Mouse (Mus musculus): ENCODE results near the gene Sox6. TPM values are rescaled to one million over a fixed set of nuclear protein-coding genes. Genes with fewer than 3 reads are reported as not detected.

Sox6 gene
- polyA plus RNA-seq, 1 experiment from 2014 or later: 37.1 TPM

DNA sequence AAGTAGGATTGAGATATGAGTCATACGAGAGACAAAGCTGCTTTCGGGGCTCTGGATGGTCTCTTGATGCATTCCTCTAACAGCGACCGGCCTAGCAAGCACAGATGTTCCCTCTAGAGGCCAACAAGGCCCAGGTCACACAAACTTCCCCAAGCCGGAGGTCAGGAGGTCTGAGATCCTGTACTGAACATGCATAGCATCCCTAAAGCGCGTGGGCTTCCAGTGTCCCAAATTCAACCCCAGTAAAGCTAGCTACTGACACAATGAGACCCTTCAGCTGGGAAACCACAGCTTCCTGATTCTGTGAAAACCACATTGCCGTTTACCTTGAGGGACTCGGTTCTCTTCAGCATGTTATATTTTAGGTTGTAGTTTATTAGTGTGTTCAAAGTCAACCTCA lies 499.6 kb downstream of the Sox6 start:
- Histone ChIP-seq H3K9me3 (ENCODE audit: control insufficient read depth, low read length) (no peaks in the 10 kb centered on the region), H3K36me3 (ENCODE audit: control insufficient read depth, insufficient read depth, low read length) (no peaks in the 10 kb centered on the region), H3K4me1 (replicated peaks; ENCODE audit: control insufficient read depth, insufficient read depth, low read length) (no peaks in the 10 kb centered on the region), H3K4me2 (no peak overlapping the region), H3K9ac (ENCODE audit: low read depth, low read length) (no peak overlapping the region), H3K27ac (ENCODE audit: low read depth, low read length) (no peak overlapping the region), H3K4me3 (ENCODE audit: low read depth, low read length) (no peak overlapping the region), H3K27me3 (replicated peaks; ENCODE audit: control insufficient read depth, insufficient read depth, low read length) (no peaks in the 10 kb centered on the region)
- DNase-seq (ENCODE audit: low spot score) (no peak), ATAC-seq (replicated peaks; ENCODE audit: low FRiP score) (no peak)
- WGBS: 46% methylated on average over 9 of the region's 9 CpGs

DNA sequence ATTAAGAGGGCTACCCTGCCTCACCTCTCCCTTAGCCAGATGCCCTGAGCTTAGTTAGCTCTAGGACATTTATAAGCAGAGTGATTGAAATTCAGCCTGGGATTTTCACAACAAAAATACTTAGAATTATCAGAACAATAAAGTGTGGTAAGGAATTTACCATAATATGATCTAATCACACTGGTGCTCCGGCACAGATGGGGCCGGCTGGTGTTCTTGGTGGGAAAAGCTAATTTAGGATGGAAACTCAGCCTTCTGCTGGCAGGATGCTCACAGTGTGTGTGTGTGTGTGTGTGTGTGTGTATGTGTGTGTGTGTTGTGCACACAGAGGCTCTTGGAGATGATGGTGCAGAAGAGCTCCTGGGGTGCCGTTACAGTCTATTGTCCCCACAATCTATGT lies 501.0 kb downstream of the Sox6 start:
- no peak overlapping the region for H3K4me3 ChIP-seq (ENCODE audit: low read depth, low read length)
- 91% methylated on average over 3 of the region's 3 CpGs for WGBS
- no peak for DNase-seq (ENCODE audit: low spot score)
- H3K9me3 ChIP-seq (ENCODE audit: control insufficient read depth, low read length): no peaks in the 10 kb centered on the region
- no peak for ATAC-seq (replicated peaks; ENCODE audit: low FRiP score)
- no peak overlapping the region for H3K9ac ChIP-seq (ENCODE audit: low read depth, low read length)
- H3K27ac ChIP-seq (ENCODE audit: low read depth, low read length): no peak overlapping the region
- H3K27me3 ChIP-seq (replicated peaks; ENCODE audit: control insufficient read depth, insufficient read depth, low read length): no peaks in the 10 kb centered on the region
- no peaks in the 10 kb centered on the region for H3K36me3 ChIP-seq (ENCODE audit: control insufficient read depth, insufficient read depth, low read length)
- no peak overlapping the region for H3K4me2 ChIP-seq
- H3K4me1 ChIP-seq (replicated peaks; ENCODE audit: control insufficient read depth, insufficient read depth, low read length): no peaks in the 10 kb centered on the region

DNA sequence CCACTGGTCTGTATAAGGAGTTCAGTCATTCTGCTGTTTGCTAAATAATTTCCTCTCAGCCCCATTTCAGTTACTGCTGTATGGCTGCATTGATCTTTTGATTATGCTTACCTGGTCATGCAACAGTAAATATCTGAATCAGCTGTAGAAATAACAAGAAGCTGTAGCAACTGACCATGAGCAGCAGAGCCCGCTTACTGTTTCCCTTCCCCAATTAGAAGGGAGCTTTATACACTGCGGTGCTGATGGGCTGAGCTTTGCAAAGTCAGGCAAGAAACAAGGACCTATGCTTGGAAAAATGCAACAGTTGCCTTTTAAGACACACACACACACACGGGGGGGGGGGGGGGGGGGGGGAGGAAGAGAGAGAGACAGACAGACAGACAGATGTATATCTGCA lies 502.1 kb downstream of the Sox6 start:
- H3K9me3 ChIP-seq (ENCODE audit: control insufficient read depth, low read length): no peaks in the 10 kb centered on the region
- no peak overlapping the region for H3K4me3 ChIP-seq (ENCODE audit: low read depth, low read length)
- no peaks in the 10 kb centered on the region for H3K4me1 ChIP-seq (replicated peaks; ENCODE audit: control insufficient read depth, insufficient read depth, low read length)
- DNase-seq (ENCODE audit: low spot score): no peak
- no peaks in the 10 kb centered on the region for H3K36me3 ChIP-seq (ENCODE audit: control insufficient read depth, insufficient read depth, low read length)
- WGBS: 60% methylated on average over 3 of the region's 3 CpGs
- H3K9ac ChIP-seq (ENCODE audit: low read depth, low read length): no peak overlapping the region
- no peak overlapping the region for H3K27ac ChIP-seq (ENCODE audit: low read depth, low read length)
- no peaks in the 10 kb centered on the region for H3K27me3 ChIP-seq (replicated peaks; ENCODE audit: control insufficient read depth, insufficient read depth, low read length)
- no peak overlapping the region for H3K4me2 ChIP-seq
- ATAC-seq (replicated peaks; ENCODE audit: low FRiP score): no peak

DNA sequence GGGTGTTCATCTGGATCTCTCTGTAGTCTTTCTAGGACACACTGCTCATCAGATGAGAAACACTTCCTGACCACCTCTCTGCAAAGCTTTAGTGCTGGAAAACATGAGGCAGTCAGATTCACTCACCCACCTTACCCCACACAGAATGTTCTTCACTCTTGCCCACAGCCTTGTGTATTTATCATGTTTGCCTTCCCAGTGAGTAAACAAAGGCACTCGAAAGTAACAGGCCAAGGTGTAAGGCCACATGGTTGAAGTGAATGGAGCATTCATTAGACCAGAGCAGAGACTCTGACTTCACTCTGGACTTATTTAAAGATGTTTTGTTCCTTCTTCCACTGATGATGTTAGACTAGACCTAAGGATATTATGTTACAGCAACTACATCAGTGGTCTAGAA lies 506.7 kb downstream of the Sox6 start:
- WGBS: 63% methylated on average over 1 of the region's 1 CpGs

DNA sequence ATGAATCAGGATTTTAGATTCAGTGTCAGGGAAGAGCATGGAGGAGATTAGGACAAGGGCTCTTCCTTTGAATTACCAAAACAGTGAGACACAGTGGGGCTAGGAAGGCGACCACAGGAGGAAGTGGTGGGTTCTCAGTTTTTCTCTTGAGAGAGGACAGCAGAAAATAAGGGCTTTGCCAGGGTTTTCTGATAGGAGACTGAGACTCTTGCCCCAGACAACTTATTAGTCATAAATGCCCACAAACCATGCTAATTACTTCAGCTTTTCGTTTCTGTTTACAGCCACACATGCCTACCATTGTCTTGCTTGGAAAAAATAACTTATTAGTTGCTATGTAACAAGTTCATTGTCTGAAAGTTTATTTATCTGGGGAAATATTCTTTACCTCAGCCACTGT lies 507.4 kb downstream of the Sox6 start:
- ATAC-seq (replicated peaks; ENCODE audit: low FRiP score) (no peak), DNase-seq (ENCODE audit: low spot score) (no peak)
- Histone ChIP-seq H3K36me3 (ENCODE audit: control insufficient read depth, insufficient read depth, low read length) (no peaks in the 10 kb centered on the region), H3K9ac (ENCODE audit: low read depth, low read length) (no peak overlapping the region), H3K4me1 (replicated peaks; ENCODE audit: control insufficient read depth, insufficient read depth, low read length) (no peaks in the 10 kb centered on the region), H3K27me3 (replicated peaks; ENCODE audit: control insufficient read depth, insufficient read depth, low read length) (no peaks in the 10 kb centered on the region), H3K4me3 (ENCODE audit: low read depth, low read length) (no peak overlapping the region), H3K9me3 (ENCODE audit: control insufficient read depth, low read length) (no peaks in the 10 kb centered on the region), H3K4me2 (no peak overlapping the region), H3K27ac (ENCODE audit: low read depth, low read length) (no peak overlapping the region)
- 34% methylated on average over 2 of the region's 2 CpGs for WGBS

More for the DNA sequence above, 506.7 kb downstream of the Sox6 start:
- Histone ChIP-seq H3K27me3 (replicated peaks; ENCODE audit: control insufficient read depth, insufficient read depth, low read length) (no peaks in the 10 kb centered on the region), H3K9ac (ENCODE audit: low read depth, low read length) (no peak overlapping the region), H3K27ac (ENCODE audit: low read depth, low read length) (no peak overlapping the region), H3K4me1 (replicated peaks; ENCODE audit: control insufficient read depth, insufficient read depth, low read length) (no peaks in the 10 kb centered on the region), H3K4me3 (ENCODE audit: low read depth, low read length) (no peak overlapping the region), H3K9me3 (ENCODE audit: control insufficient read depth, low read length) (no peaks in the 10 kb centered on the region), H3K4me2 (no peak overlapping the region), H3K36me3 (ENCODE audit: control insufficient read depth, insufficient read depth, low read length) (no peaks in the 10 kb centered on the region)
- no peak for ATAC-seq (replicated peaks; ENCODE audit: low FRiP score)
- no peak for DNase-seq (ENCODE audit: low spot score)

DNA sequence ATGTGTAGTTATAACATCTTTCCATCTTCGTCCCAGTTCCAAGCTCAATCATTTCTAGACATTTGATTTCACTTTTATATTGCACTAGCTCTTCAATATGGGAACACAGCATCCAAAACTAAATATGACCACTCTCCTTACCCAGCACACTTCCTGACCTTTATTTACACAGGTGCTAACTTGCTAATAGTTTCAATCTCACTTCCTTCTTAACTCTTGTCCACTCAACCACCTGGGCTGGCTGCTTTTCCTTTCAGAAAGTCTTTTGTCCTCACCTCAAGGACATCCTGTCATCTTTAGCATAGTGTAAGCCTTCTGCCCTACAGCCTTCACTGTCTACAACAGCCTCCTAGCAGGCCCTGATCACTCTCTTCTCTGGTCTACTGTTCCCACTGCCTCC lies 520.9 kb downstream of the Sox6 start:
- no peak overlapping the region for H3K27ac ChIP-seq (ENCODE audit: low read depth, low read length)
- 87% methylated on average over 1 of the region's 1 CpGs for WGBS
- no peaks in the 10 kb centered on the region for H3K9me3 ChIP-seq (ENCODE audit: control insufficient read depth, low read length)
- no peaks in the 10 kb centered on the region for H3K36me3 ChIP-seq (ENCODE audit: control insufficient read depth, insufficient read depth, low read length)
- no peak overlapping the region for H3K4me3 ChIP-seq (ENCODE audit: low read depth, low read length)
- DNase-seq (ENCODE audit: low spot score) (no peak), ATAC-seq (replicated peaks; ENCODE audit: low FRiP score) (no peak)
- H3K9ac ChIP-seq (ENCODE audit: low read depth, low read length): no peak overlapping the region
- H3K4me2 ChIP-seq: no peak overlapping the region
- H3K27me3 ChIP-seq (replicated peaks; ENCODE audit: control insufficient read depth, insufficient read depth, low read length): no peaks in the 10 kb centered on the region
- no peaks in the 10 kb centered on the region for H3K4me1 ChIP-seq (replicated peaks; ENCODE audit: control insufficient read depth, insufficient read depth, low read length)

DNA sequence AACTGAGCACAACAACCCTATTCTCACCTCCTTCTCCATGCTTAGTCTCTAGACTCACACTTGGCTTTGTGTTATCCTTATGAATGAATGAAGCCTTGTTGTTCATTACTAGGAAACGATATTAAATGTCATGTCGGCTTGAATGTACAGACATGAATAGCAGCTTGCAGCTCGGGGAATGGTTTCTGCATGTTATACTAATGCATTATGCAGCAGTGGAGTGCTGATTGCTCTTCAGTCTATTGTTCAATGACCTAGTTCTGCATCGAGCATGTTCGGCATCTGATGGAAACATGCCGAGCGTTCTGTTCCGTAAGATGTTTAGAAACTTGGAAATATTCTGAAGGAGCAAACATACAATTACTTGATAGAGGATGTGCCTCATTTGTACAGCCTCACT lies 524.9 kb downstream of the Sox6 start:
- 94% methylated on average over 8 of the region's 8 CpGs for WGBS
- ATAC-seq (replicated peaks; ENCODE audit: low FRiP score): no peak

DNA sequence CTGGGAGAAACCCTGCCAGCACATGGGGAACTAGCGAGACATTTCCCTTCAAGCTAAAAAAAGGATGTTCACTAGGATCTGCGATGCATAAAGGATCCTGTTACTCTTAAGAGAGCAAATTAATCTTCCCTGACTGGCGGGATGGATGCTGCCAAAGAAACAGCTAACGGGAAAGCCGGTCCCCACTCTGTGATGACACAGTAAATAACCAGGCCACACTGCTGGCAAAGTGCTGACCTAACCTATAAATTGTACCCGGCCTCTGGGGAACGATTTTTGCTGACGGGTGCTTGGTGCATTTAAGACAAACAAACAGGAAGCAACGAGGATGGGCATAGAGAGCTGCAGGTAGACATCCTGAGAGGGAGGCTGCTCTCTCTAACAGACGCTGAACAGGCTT lies 526.8 kb downstream of the Sox6 start:
- H3K4me3 ChIP-seq (ENCODE audit: low read depth, low read length): no peak overlapping the region
- H3K36me3 ChIP-seq (ENCODE audit: control insufficient read depth, insufficient read depth, low read length): no peaks in the 10 kb centered on the region
- no peaks in the 10 kb centered on the region for H3K27me3 ChIP-seq (replicated peaks; ENCODE audit: control insufficient read depth, insufficient read depth, low read length)
- no peak overlapping the region for H3K27ac ChIP-seq (ENCODE audit: low read depth, low read length)
- H3K9ac ChIP-seq (ENCODE audit: low read depth, low read length): no peak overlapping the region
- DNase-seq (ENCODE audit: low spot score) (no peak), ATAC-seq (replicated peaks; ENCODE audit: low FRiP score) (no peak)
- WGBS: 57% methylated on average over 10 of the region's 10 CpGs
- no peaks in the 10 kb centered on the region for H3K4me1 ChIP-seq (replicated peaks; ENCODE audit: control insufficient read depth, insufficient read depth, low read length)
- no peaks in the 10 kb centered on the region for H3K9me3 ChIP-seq (ENCODE audit: control insufficient read depth, low read length)
- no peak overlapping the region for H3K4me2 ChIP-seq

More for the DNA sequence above, 524.9 kb downstream of the Sox6 start:
- H3K4me2 ChIP-seq: no peak overlapping the region
- H3K4me3 ChIP-seq (ENCODE audit: low read depth, low read length): no peak overlapping the region
- no peak overlapping the region for H3K9ac ChIP-seq (ENCODE audit: low read depth, low read length)
- no peaks in the 10 kb centered on the region for H3K4me1 ChIP-seq (replicated peaks; ENCODE audit: control insufficient read depth, insufficient read depth, low read length)
- H3K27ac ChIP-seq (ENCODE audit: low read depth, low read length): no peak overlapping the region
- DNase-seq (ENCODE audit: low spot score): no peak
- no peaks in the 10 kb centered on the region for H3K9me3 ChIP-seq (ENCODE audit: control insufficient read depth, low read length)
- no peaks in the 10 kb centered on the region for H3K27me3 ChIP-seq (replicated peaks; ENCODE audit: control insufficient read depth, insufficient read depth, low read length)
- no peaks in the 10 kb centered on the region for H3K36me3 ChIP-seq (ENCODE audit: control insufficient read depth, insufficient read depth, low read length)

DNA sequence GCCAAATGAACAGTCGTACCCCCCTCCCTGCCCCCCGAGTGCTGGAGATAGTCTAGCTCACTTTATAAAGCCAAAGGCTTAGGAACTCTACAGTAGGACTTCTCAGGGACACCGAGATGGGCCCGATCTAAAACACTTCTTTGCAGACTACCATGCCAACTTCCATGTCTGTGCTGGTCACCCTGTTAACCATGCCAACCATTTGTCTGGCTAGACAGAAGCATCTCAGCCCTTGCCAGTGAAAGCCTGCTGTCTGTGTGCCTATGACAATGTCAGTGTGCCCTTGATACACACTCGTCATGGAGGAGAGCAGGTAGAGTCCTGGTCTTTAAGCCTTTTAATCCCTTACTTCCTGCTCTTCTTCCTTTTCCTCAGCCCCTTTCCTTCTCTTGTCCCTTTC lies 527.5 kb downstream of the Sox6 start:
- Histone ChIP-seq H3K4me3 (ENCODE audit: low read depth, low read length) (no peak overlapping the region), H3K36me3 (ENCODE audit: control insufficient read depth, insufficient read depth, low read length) (no peaks in the 10 kb centered on the region), H3K9me3 (ENCODE audit: control insufficient read depth, low read length) (no peaks in the 10 kb centered on the region), H3K27ac (ENCODE audit: low read depth, low read length) (no peak overlapping the region), H3K9ac (ENCODE audit: low read depth, low read length) (no peak overlapping the region), H3K4me1 (replicated peaks; ENCODE audit: control insufficient read depth, insufficient read depth, low read length) (no peaks in the 10 kb centered on the region), H3K27me3 (replicated peaks; ENCODE audit: control insufficient read depth, insufficient read depth, low read length) (no peaks in the 10 kb centered on the region), H3K4me2 (no peak overlapping the region)
- ATAC-seq (replicated peaks; ENCODE audit: low FRiP score) (no peak), DNase-seq (ENCODE audit: low spot score) (no peak)
- 82% methylated on average over 5 of the region's 5 CpGs for WGBS

All from liver, embryonic 11.5 days (tissue).